Comparison of ENCODE assay signal across 25 mouse cellular contexts in genomic region chr6:23829338-23829737, GRCm38 (mm10). TPM values are rescaled to one million over a fixed set of nuclear protein-coding genes. Genes with fewer than 3 reads are reported as not detected.
"Had no signal": no experiment of that assay in that cellular context is flagged by ENCODE, and none has a peak within 500 bp of the region (broad histone marks: within the 10 kb centered on the region; RNA-seq: fewer than 3 reads in every experiment).

No protein-coding gene starts in this region.

- H3K9ac ChIP-seq: heart, embryonic 12.5 days; hindbrain, embryonic 12.5 days; hindbrain, embryonic 14.5 days; intestine, embryonic 15.5 days; limb, embryonic 13.5 days; limb, embryonic 15.5 days; liver, embryonic 12.5 days; liver, embryonic 14.5 days had no signal

- H3K27me3 ChIP-seq: heart, embryonic 12.5 days; hindbrain, embryonic 12.5 days; intestine, embryonic 15.5 days; limb, embryonic 13.5 days; limb, embryonic 15.5 days; liver, embryonic 12.5 days had no signal

- H3K4me1 ChIP-seq: heart, embryonic 10.5 days; heart, embryonic 12.5 days; hindbrain, embryonic 10.5 days; hindbrain, embryonic 12.5 days; intestine, embryonic 15.5 days; limb, embryonic 13.5 days; limb, embryonic 15.5 days; liver, embryonic 12.5 days had no signal

- H3K27ac ChIP-seq: gastrocnemius, adult 2 months; heart, embryonic 10.5 days; hindbrain, embryonic 10.5 days; hindbrain, embryonic 12.5 days; hindbrain, embryonic 14.5 days; intestine, embryonic 15.5 days; limb, embryonic 13.5 days; limb, embryonic 15.5 days; liver, embryonic 12.5 days; liver, embryonic 14.5 days had no signal

- H3K4me3 ChIP-seq: gastrocnemius, adult 2 months; heart, embryonic 10.5 days; heart, embryonic 12.5 days; hindbrain, embryonic 10.5 days; hindbrain, embryonic 12.5 days; intestine, embryonic 15.5 days; limb, embryonic 13.5 days; limb, embryonic 15.5 days; liver, embryonic 12.5 days had no signal

- H3K36me3 ChIP-seq: heart, embryonic 10.5 days; heart, embryonic 12.5 days; hindbrain, embryonic 10.5 days; hindbrain, embryonic 12.5 days; intestine, embryonic 15.5 days; limb, embryonic 13.5 days; limb, embryonic 15.5 days; liver, embryonic 12.5 days had no signal

- DNase-seq: gastrocnemius, adult 2 months; gastrocnemius, postnatal 10 days; gastrocnemius, postnatal 25 days; heart, adult 18-20 months; heart, postnatal 10 days; heart, postnatal 4 days; kidney, adult 18-20 months; kidney, adult 8-10 months; kidney, postnatal 10 days; kidney, postnatal 25 days; kidney, postnatal 4 days; layer of hippocampus, adult 9-11 months; layer of hippocampus, postnatal 36 days; left cerebral cortex, postnatal 4 days had no signal

RNA-seq across cellular contexts. Expression of gene Cadps2, which starts 9.9 kb away (rescaled TPM):
- polyA plus RNA-seq: inflammation-experienced regulatory T-cells, adult 6 months had no signal
